Mouse (Mus musculus) embryonic facial prominence, embryonic 10.5 days (tissue): ENCODE results near the gene Selenok. TPM values are rescaled to one million over a fixed set of nuclear protein-coding genes. Genes with fewer than 3 reads are reported as not detected.

Experiments used
- DNase-seq: peaks from one replicate; pipeline ENCODE4 v3.0.0-alpha.2; 2017; ENCODE audit warnings: low spot score
- H3K27ac ChIP-seq: fragments of 300-500 bp; sonication (generic); replicated peaks from 2 replicates; pipeline ENCODE4 v1.5.1; 2016; ENCODE audit warnings: mild to moderate bottlenecking
- H3K27me3 ChIP-seq: fragments of 300-500 bp; sonication (generic); replicated peaks from 2 replicates; pipeline ENCODE4 v1.6.1; 2016; ENCODE audit warnings: low read depth, mild to moderate bottlenecking; ENCODE audit not compliant: poor library complexity, severe bottlenecking
- H3K36me3 ChIP-seq: fragments of 300-500 bp; sonication (generic); replicated peaks from 2 replicates; pipeline ENCODE4 v1.6.1; 2016; ENCODE audit warnings: mild to moderate bottlenecking, moderate library complexity
- H3K4me1 ChIP-seq: fragments of 300-500 bp; sonication (generic); 2 replicates; pipeline ENCODE4 v1.6.1; 2016
- H3K4me3 ChIP-seq: fragments of 300-500 bp; sonication (generic); 2 replicates; pipeline ENCODE4 v1.5.1; 2016; ENCODE audit warnings: mild to moderate bottlenecking, moderate library complexity
- H3K9me3 ChIP-seq: fragments of 300-500 bp; sonication (generic); 2 replicates; pipeline ENCODE4 v1.6.1; 2016; ENCODE audit warnings: mild to moderate bottlenecking
- WGBS: fragments of 180-500 bp; shearing (Covaris S2); methylation state at CpG from one replicate; pipeline ENCODE4 v1.1.7; 2016; 5-methylcytosine and 5-hydroxymethylcytosine counted together
- polyA plus RNA-seq: library from polyadenylated mRNA; unstranded; fragments of >200 nt; fragmentation: Nextera tagmentation; extraction: Ambion mirVana; gene quantifications from 2 replicates; pipeline ENCODE4 v1.2.1, GENCODE M21; 2016

Selenok gene
- polyA plus RNA-seq, 1 experiment from 2014 or later, result 274 TPM

DNA sequence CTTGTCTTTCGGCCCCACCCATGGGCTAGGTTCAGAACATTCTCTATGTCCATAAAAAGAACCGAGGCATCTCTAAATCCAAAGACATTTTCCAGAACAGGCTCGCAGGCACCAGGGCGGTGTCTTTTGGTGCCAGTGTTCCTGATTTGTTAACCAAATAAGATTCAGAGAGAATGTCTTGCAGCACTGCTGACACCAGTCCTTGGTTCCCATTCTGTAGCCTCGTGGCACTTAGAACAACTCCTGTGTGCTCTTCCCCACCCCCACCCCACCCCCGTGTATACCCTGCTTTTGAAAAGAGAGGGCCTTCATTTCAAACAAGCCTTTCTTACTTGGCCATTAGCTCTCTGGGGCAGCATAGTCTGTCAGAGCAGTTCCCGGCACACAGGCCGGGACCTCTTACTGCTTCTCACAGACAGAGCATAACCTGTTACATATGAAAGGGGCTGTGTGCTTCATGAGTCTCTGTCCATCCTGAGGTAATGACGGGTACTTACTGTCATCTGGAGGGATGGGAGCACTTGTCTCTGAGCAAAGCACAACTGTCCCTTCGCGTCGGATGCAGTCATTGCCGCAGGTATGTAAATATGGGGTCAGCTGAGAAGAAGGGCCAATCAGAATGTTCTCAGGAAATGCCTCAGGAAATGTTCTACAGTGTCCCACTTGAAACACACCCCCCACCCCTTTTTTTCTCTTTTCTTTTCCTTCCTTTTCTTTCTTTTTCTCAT, 30.8 kb downstream of the Selenok start:
- H3K9me3 ChIP-seq, result no peaks in the 10 kb centered on the region
- DNase-seq, result no peak
- H3K4me3 ChIP-seq, result no peak overlapping the region
- peaks cover 44% of the 10 kb centered on the region for H3K36me3 ChIP-seq
- WGBS, result 87% methylated on average over 13 of the region's 13 CpGs
- no peaks in the 10 kb centered on the region for H3K27me3 ChIP-seq
- H3K27ac ChIP-seq, result no peak overlapping the region
- H3K4me1 ChIP-seq, result peaks cover 27% of the 10 kb centered on the region

DNA sequence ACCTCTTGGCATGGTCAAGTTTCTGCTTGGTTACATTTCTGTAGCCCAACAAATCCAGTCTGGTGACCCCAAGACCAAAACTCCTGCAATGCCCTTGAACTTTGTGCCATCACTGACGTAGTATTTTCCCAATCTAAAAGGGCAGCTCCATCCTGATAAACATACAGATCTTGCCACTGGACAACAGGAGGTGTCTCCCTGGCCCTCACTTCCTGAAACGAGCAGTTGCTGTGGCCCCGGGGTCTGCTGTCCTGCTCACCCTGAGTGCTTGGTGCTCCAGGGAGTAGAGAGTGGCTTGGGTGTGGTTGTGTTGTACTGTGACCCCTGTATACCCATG, 31.3 kb downstream of the Selenok start:
- Histone ChIP-seq H3K4me1 (peaks cover 24% of the 10 kb centered on the region), H3K27ac (no peak overlapping the region), H3K4me3 (no peak overlapping the region), H3K27me3 (no peaks in the 10 kb centered on the region), H3K9me3 (no peaks in the 10 kb centered on the region), H3K36me3 (peaks cover 39% of the 10 kb centered on the region)
- no peak for DNase-seq
- 86% methylated on average over 3 of the region's 3 CpGs for WGBS

DNA sequence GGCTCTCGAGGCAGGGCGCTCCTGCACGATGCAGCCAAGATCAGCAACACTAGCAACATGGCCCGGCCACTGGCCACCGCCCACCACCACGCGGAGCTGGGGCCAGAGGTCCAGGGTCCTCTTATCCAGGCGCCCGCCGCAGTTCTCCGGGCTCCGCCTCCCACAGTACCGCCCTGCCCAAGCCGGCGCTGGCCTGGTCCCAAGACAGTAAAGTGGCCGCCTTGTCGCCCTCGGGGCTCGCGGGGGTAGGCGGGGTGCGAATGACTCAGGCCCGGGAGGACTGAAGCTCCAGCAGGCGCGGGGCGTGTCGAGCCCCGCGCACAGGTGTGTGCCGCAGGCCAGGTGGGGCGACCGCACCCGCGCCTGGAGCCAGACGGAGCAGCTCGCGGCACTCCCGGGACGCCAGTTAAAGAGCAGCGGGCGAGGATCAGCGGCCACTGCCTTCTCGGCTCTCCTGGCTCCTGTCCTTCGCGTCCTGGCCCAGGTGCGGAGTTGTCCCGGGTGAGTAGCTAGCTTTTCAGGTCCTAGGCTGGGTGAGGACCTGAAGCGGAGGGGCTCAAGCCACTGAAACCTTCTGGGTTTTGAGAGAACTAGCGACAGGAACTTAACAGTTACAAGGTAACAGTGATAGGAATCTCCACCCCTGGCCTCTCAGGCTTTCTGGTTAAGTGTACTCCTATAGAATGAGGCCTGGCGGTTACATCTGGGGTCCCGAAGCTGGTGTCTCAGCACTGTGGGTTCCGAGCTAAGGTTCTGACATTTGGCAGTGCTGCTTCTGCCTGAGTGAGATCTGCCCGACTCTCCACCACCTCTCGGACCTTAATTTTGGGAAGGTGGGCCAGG, 40.8 kb downstream of the Selenok start, which contains the start of the genes Il17rb and Chdh:
Gene Il17rb, minus strand, starts transcription at position 164 of the 843 bp plus-strand sequence.
Gene Chdh, plus strand, starts transcription at position 291 of the 843 bp plus-strand sequence.
- Histone ChIP-seq H3K9me3 (no peaks in the 10 kb centered on the region), H3K27me3 (peaks cover 47% of the 10 kb centered on the region), H3K4me3 (peak within 1 kb of the TSS; percentile 64), H3K4me1 (peaks cover 22% of the 10 kb centered on the region), H3K27ac (peak within 1 kb of the TSS; percentile 57; the same call in 1 of the 2 replicates), H3K36me3 (no peaks in the 10 kb centered on the region)
- peak; percentile 63 for DNase-seq
- WGBS, result 8% methylated on average over 54 of the region's 54 CpGs

- H3K27ac ChIP-seq, result no peak overlapping the region
- 75% methylated on average over 10 of the region's 10 CpGs for WGBS
- H3K27me3 ChIP-seq, result peaks cover 47% of the 10 kb centered on the region
- peaks cover 25% of the 10 kb centered on the region for H3K4me1 ChIP-seq
- DNase-seq, result no peak
- H3K9me3 ChIP-seq, result no peaks in the 10 kb centered on the region
- H3K36me3 ChIP-seq, result no peaks in the 10 kb centered on the region
- H3K4me3 ChIP-seq, result no peak overlapping the region
These were observed 41.9 kb downstream of the Selenok start for GRCm38 (mm10) chr14:30009864-30010560.

- no peak overlapping the region for H3K27ac ChIP-seq
- no peaks in the 10 kb centered on the region for H3K36me3 ChIP-seq
- DNase-seq, result no peak
- WGBS, result 85% methylated on average over 10 of the region's 10 CpGs
- H3K9me3 ChIP-seq, result no peaks in the 10 kb centered on the region
- peaks cover 45% of the 10 kb centered on the region for H3K27me3 ChIP-seq
- H3K4me3 ChIP-seq, result no peak overlapping the region
- peaks cover 25% of the 10 kb centered on the region for H3K4me1 ChIP-seq
These were observed 43.9 kb downstream of the Selenok start for GRCm38 (mm10) chr14:30011886-30012560.

GRCm38 (mm10) chr14:30014487-30014886, 46.4 kb downstream of the Selenok start:
- peaks cover 21% of the 10 kb centered on the region for H3K27me3 ChIP-seq
- H3K4me1 ChIP-seq, result peaks cover 14% of the 10 kb centered on the region; the same call in 1 of the 2 replicates
- DNase-seq, result no peak
- H3K4me3 ChIP-seq, result no peak overlapping the region
- WGBS, result 62% methylated on average over 10 of the region's 10 CpGs
- no peaks in the 10 kb centered on the region for H3K36me3 ChIP-seq
- no peak overlapping the region for H3K27ac ChIP-seq
- H3K9me3 ChIP-seq, result no peaks in the 10 kb centered on the region

- 74% methylated on average over 1 of the region's 1 CpGs for WGBS
- DNase-seq, result no peak
- 0 out of 2 replicates have a peak overlapping the region, but pooled peaks have one; percentile 32 for H3K27ac ChIP-seq
- H3K36me3 ChIP-seq, result no peaks in the 10 kb centered on the region
- H3K4me3 ChIP-seq, result no peak overlapping the region
- peaks cover 15% of the 10 kb centered on the region for H3K27me3 ChIP-seq
- no peaks in the 10 kb centered on the region for H3K9me3 ChIP-seq
- peaks cover 12% of the 10 kb centered on the region; the same call in 1 of the 2 replicates for H3K4me1 ChIP-seq
These were observed 46.9 kb downstream of the Selenok start for GRCm38 (mm10) chr14:30015008-30015407.

GRCm38 (mm10) chr14:30016666-30017065, 48.6 kb downstream of the Selenok start:
- WGBS, result 89% methylated on average over 5 of the region's 5 CpGs
- Histone ChIP-seq H3K4me1 (0 out of 2 replicates have a peak, but pooled peaks cover 4% of the 10 kb centered on the region), H3K27ac (no peak overlapping the region), H3K36me3 (no peaks in the 10 kb centered on the region), H3K9me3 (no peaks in the 10 kb centered on the region), H3K4me3 (no peak overlapping the region), H3K27me3 (no peaks in the 10 kb centered on the region)
- DNase-seq, result no peak

DNA sequence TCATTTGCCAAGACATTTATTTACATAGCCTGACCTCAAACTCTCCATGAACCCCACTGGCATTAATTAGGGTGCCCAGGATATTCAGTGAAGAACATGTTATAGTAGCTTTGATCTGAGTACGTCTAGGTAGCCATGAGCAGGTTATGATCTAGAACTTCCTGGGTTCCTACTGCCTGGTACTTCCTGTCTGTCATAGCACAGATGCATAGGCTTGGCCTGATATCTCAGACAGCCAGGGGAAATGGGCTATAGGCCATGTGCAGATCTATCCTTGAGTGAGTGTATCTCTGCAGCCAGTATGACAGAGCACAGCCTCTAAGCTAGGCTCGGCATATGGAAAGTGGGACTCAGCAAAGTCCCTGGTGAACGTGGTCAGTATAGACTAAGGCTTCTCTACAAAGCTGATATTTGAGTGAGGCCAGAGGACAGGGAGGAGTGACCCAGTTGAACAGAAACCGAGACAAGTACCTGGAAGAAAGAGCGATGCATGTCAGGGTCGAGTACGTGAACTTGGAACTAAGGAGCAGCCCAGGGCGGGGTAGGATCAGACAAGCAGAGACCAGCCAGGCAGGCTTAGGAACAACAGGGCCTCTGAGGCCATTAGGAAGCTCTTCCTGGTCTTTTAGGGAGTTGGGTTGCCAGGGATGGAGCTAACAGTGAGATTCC, 49.8 kb downstream of the Selenok start:
- DNase-seq, result no peak
- Histone ChIP-seq H3K4me1 (0 out of 2 replicates have a peak, but pooled peaks cover 4% of the 10 kb centered on the region), H3K27ac (no peak overlapping the region), H3K36me3 (no peaks in the 10 kb centered on the region), H3K9me3 (no peaks in the 10 kb centered on the region), H3K4me3 (no peak overlapping the region), H3K27me3 (no peaks in the 10 kb centered on the region)
- WGBS, result 88% methylated on average over 8 of the region's 8 CpGs

GRCm38 (mm10) chr14:30018463-30018801, 50.3 kb downstream of the Selenok start:
- H3K9me3 ChIP-seq, result no peaks in the 10 kb centered on the region
- no peak overlapping the region for H3K4me3 ChIP-seq
- no peaks in the 10 kb centered on the region for H3K27me3 ChIP-seq
- WGBS, result 95% methylated on average over 4 of the region's 4 CpGs
- no peak for DNase-seq
- no peaks in the 10 kb centered on the region for H3K36me3 ChIP-seq
- no peak overlapping the region for H3K27ac ChIP-seq
- H3K4me1 ChIP-seq, result 0 out of 2 replicates have a peak, but pooled peaks cover 4% of the 10 kb centered on the region

GRCm38 (mm10) chr14:30018846-30019245, 50.7 kb downstream of the Selenok start:
- WGBS, result 88% methylated on average over 6 of the region's 6 CpGs
- no peaks in the 10 kb centered on the region for H3K9me3 ChIP-seq
- no peak overlapping the region for H3K4me3 ChIP-seq
- H3K27ac ChIP-seq, result no peak overlapping the region
- no peaks in the 10 kb centered on the region for H3K27me3 ChIP-seq
- 0 out of 2 replicates have a peak, but pooled peaks cover 4% of the 10 kb centered on the region for H3K4me1 ChIP-seq
- DNase-seq, result no peak
- H3K36me3 ChIP-seq, result no peaks in the 10 kb centered on the region
